Mouse (Mus musculus) hindbrain, embryonic 10.5 days (tissue): ENCODE measurements at regions not wholly inside any gene's neighbourhood (a gene's known extent, or its start where the extent isn't known, plus 50 kb on each side); places are given as distances from the start of the nearest gene placed in this dataset.
"Not testable (repeated sequence)": the region's sequence is repeated elsewhere in the genome, so short reads cannot be mapped to it uniquely, and the experiment has no call there.

Source experiments
- DNase-seq: peaks from one replicate; pipeline ENCODE4 v3.0.0-alpha.2; 2017; ENCODE audit warnings: low spot score
- H3K27ac ChIP-seq: fragments of 300-500 bp; sonication (generic); 2 replicates; pipeline ENCODE4 v1.5.1; 2016; ENCODE audit warnings: mild to moderate bottlenecking, moderate library complexity
- H3K27me3 ChIP-seq: fragments of 300-500 bp; sonication (generic); 2 replicates; pipeline ENCODE4 v1.6.1; 2016; ENCODE audit warnings: mild to moderate bottlenecking; ENCODE audit not compliant: poor library complexity, insufficient read depth, severe bottlenecking
- H3K36me3 ChIP-seq: fragments of 300-500 bp; sonication (generic); 2 replicates; pipeline ENCODE4 v1.6.1; 2016; ENCODE audit warnings: mild to moderate bottlenecking, moderate library complexity
- H3K4me1 ChIP-seq: fragments of 300-500 bp; sonication (generic); replicated peaks from 2 replicates; pipeline ENCODE4 v1.6.1; 2016; ENCODE audit warnings: mild to moderate bottlenecking
- H3K4me3 ChIP-seq: fragments of 300-500 bp; sonication (generic); 2 replicates; pipeline ENCODE4 v1.5.1; 2016; ENCODE audit warnings: mild to moderate bottlenecking, moderate library complexity
- H3K9me3 ChIP-seq: fragments of 300-500 bp; sonication (generic); 2 replicates; pipeline ENCODE4 v1.6.1; 2016; ENCODE audit warnings: mild to moderate bottlenecking, moderate library complexity
- WGBS: fragments of 180-500 bp; shearing (Covaris S2); methylation state at CpG from one replicate; pipeline ENCODE4 v1.1.7; 2016; 5-methylcytosine and 5-hydroxymethylcytosine counted together

GRCm38 (mm10) chr6:66419452-66420041 is 115.6 kb upstream of the Mad2l1 start:
- Histone ChIP-seq H3K4me1 (peaks cover 18% of the 10 kb centered on the region), H3K4me3 (no peak overlapping the region), H3K9me3 (no peaks in the 10 kb centered on the region), H3K36me3 (no peaks in the 10 kb centered on the region), H3K27me3 (no peaks in the 10 kb centered on the region), H3K27ac (peak overlapping the region; percentile 62)
- 35% methylated on average over 7 of the region's 7 CpGs for WGBS
- DNase-seq = peak; percentile 5

- DNase-seq = no peak
- H3K4me3 ChIP-seq = no peak overlapping the region
- 85% methylated on average over 4 of the region's 4 CpGs for WGBS
- H3K27ac ChIP-seq = no peak overlapping the region
- no peaks in the 10 kb centered on the region for H3K27me3 ChIP-seq
- 0 out of 2 replicates have a peak, but pooled peaks cover 9% of the 10 kb centered on the region for H3K9me3 ChIP-seq
- H3K36me3 ChIP-seq = no peaks in the 10 kb centered on the region
- H3K4me1 ChIP-seq = no peaks in the 10 kb centered on the region
Observed at GRCm38 (mm10) chr6:66428370-66428769, 106.8 kb upstream of the Mad2l1 start.

GRCm38 (mm10) chr6:66450408-66450807 is 84.8 kb upstream of the Mad2l1 start:
- not testable (repeated sequence) for H3K4me1 ChIP-seq, H3K27ac ChIP-seq, H3K27me3 ChIP-seq, H3K36me3 ChIP-seq, H3K4me3 ChIP-seq, DNase-seq, H3K9me3 ChIP-seq

GRCm38 (mm10) chr6:66458172-66458571 is 77.0 kb upstream of the Mad2l1 start:
- Histone ChIP-seq H3K9me3 (no peaks in the 10 kb centered on the region), H3K4me1 (peaks cover 11% of the 10 kb centered on the region), H3K27me3 (no peaks in the 10 kb centered on the region), H3K4me3 (no peak overlapping the region), H3K27ac (peak overlapping the region; percentile 80), H3K36me3 (no peaks in the 10 kb centered on the region)
- WGBS = 34% methylated on average over 3 of the region's 3 CpGs
- DNase-seq = no peak

GRCm38 (mm10) chr6:66464540-66464939 is 70.7 kb upstream of the Mad2l1 start:
- 40% methylated on average over 4 of the region's 5 CpGs for WGBS
- DNase-seq = peak; percentile 25
- no peaks in the 10 kb centered on the region for H3K36me3 ChIP-seq
- H3K4me1 ChIP-seq = peaks cover 12% of the 10 kb centered on the region; the same call in 1 of the 2 replicates
- H3K4me3 ChIP-seq = no peak overlapping the region
- peak overlapping the region; percentile 74 for H3K27ac ChIP-seq
- H3K9me3 ChIP-seq = no peaks in the 10 kb centered on the region
- no peaks in the 10 kb centered on the region for H3K27me3 ChIP-seq

- Histone ChIP-seq H3K9me3 (no peaks in the 10 kb centered on the region), H3K4me1 (peaks cover 12% of the 10 kb centered on the region; the same call in 1 of the 2 replicates), H3K27ac (peak overlapping the region; percentile 74), H3K27me3 (no peaks in the 10 kb centered on the region), H3K36me3 (no peaks in the 10 kb centered on the region), H3K4me3 (no peak overlapping the region)
- DNase-seq = no peak
- WGBS = 63% methylated on average over 11 of the region's 11 CpGs
Observed at GRCm38 (mm10) chr6:66465137-66465853, 69.9 kb upstream of the Mad2l1 start.

GRCm38 (mm10) chr6:66466757-66467156 is 68.4 kb upstream of the Mad2l1 start:
- Histone ChIP-seq H3K4me3 (no peak overlapping the region), H3K36me3 (no peaks in the 10 kb centered on the region), H3K27me3 (no peaks in the 10 kb centered on the region), H3K9me3 (no peaks in the 10 kb centered on the region), H3K4me1 (peaks cover 12% of the 10 kb centered on the region; the same call in 1 of the 2 replicates), H3K27ac (peak overlapping the region; percentile 66; the same call in 1 of the 2 replicates)
- WGBS = 36% methylated on average over 3 of the region's 3 CpGs
- no peak for DNase-seq

- WGBS = 87% methylated on average over 4 of the region's 4 CpGs
- DNase-seq = no peak
- Histone ChIP-seq H3K36me3 (no peaks in the 10 kb centered on the region), H3K27me3 (no peaks in the 10 kb centered on the region), H3K27ac (no peak overlapping the region), H3K9me3 (no peaks in the 10 kb centered on the region), H3K4me1 (no peaks in the 10 kb centered on the region), H3K4me3 (no peak overlapping the region)
Observed at GRCm38 (mm10) chr6:66470627-66471249, 64.5 kb upstream of the Mad2l1 start.

GRCm38 (mm10) chr6:66471786-66472185 is 63.4 kb upstream of the Mad2l1 start:
- Histone ChIP-seq H3K4me1 (no peaks in the 10 kb centered on the region), H3K4me3 (no peak overlapping the region), H3K36me3 (no peaks in the 10 kb centered on the region), H3K27me3 (no peaks in the 10 kb centered on the region), H3K27ac (no peak overlapping the region), H3K9me3 (no peaks in the 10 kb centered on the region)
- WGBS = 85% methylated on average over 3 of the region's 3 CpGs
- no peak for DNase-seq

- Histone ChIP-seq H3K4me3 (no peak overlapping the region), H3K27me3 (no peaks in the 10 kb centered on the region), H3K36me3 (no peaks in the 10 kb centered on the region), H3K9me3 (no peaks in the 10 kb centered on the region), H3K4me1 (0 out of 2 replicates have a peak, but pooled peaks cover 1% of the 10 kb centered on the region), H3K27ac (no peak overlapping the region)
- WGBS = 82% methylated on average over 4 of the region's 4 CpGs
- no peak for DNase-seq
Observed at GRCm38 (mm10) chr6:66472697-66473096, 62.5 kb upstream of the Mad2l1 start.

- 70% methylated on average over 5 of the region's 5 CpGs for WGBS
- Histone ChIP-seq H3K4me1 (0 out of 2 replicates have a peak, but pooled peaks cover 2% of the 10 kb centered on the region), H3K4me3 (no peak overlapping the region), H3K27ac (no peak overlapping the region), H3K9me3 (no peaks in the 10 kb centered on the region), H3K36me3 (no peaks in the 10 kb centered on the region), H3K27me3 (no peaks in the 10 kb centered on the region)
- no peak for DNase-seq
Observed at GRCm38 (mm10) chr6:66477575-66477974, 57.6 kb upstream of the Mad2l1 start.

GRCm38 (mm10) chr6:66478326-66478964 is 56.7 kb upstream of the Mad2l1 start:
- no peak for DNase-seq
- 64% methylated on average over 4 of the region's 4 CpGs for WGBS
- no peaks in the 10 kb centered on the region for H3K27me3 ChIP-seq
- H3K27ac ChIP-seq = no peak overlapping the region
- no peaks in the 10 kb centered on the region for H3K36me3 ChIP-seq
- no peaks in the 10 kb centered on the region for H3K9me3 ChIP-seq
- 0 out of 2 replicates have a peak, but pooled peaks cover 2% of the 10 kb centered on the region for H3K4me1 ChIP-seq
- H3K4me3 ChIP-seq = no peak overlapping the region

- DNase-seq = no peak
- H3K36me3 ChIP-seq = no peaks in the 10 kb centered on the region
- H3K4me1 ChIP-seq = 0 out of 2 replicates have a peak, but pooled peaks cover 2% of the 10 kb centered on the region
- H3K27ac ChIP-seq = no peak overlapping the region
- no peak overlapping the region for H3K4me3 ChIP-seq
- 73% methylated on average over 5 of the region's 5 CpGs for WGBS
- H3K27me3 ChIP-seq = no peaks in the 10 kb centered on the region
- no peaks in the 10 kb centered on the region for H3K9me3 ChIP-seq
Observed at GRCm38 (mm10) chr6:66479576-66479975, 55.6 kb upstream of the Mad2l1 start.
